Mouse (Mus musculus) neural tube, embryonic 13.5 days (tissue): ENCODE data around the gene 0610037L13Rik. TPM values are rescaled to one million over a fixed set of nuclear protein-coding genes. Genes with fewer than 3 reads are reported as not detected.

Experiments used
- ATAC-seq: fragments of 200-750 bp; cut with Nextera tagmentation; 2 replicates; pipeline ENCODE4 v1.8.0; 2017; ENCODE audit warnings: low read depth, mild to moderate bottlenecking, moderate TSS enrichment, moderate library complexity
- H3K27ac ChIP-seq: fragments of 300-500 bp; sonication (generic); replicated peaks from 2 replicates; pipeline ENCODE4 v1.5.1; 2015; ENCODE audit warnings: moderate library complexity, mild to moderate bottlenecking, inconsistent platforms
- H3K27me3 ChIP-seq: fragments of 300-500 bp; sonication (generic); 2 replicates; pipeline ENCODE4 v1.6.1; 2015; ENCODE audit warnings: mild to moderate bottlenecking, inconsistent platforms
- H3K36me3 ChIP-seq: fragments of 300-500 bp; sonication (generic); 2 replicates; pipeline ENCODE4 v1.6.1; 2015; ENCODE audit warnings: mild to moderate bottlenecking, inconsistent platforms
- H3K4me1 ChIP-seq: fragments of 300-500 bp; sonication (generic); replicated peaks from 2 replicates; pipeline ENCODE4 v1.6.1; 2015; ENCODE audit warnings: inconsistent platforms
- H3K4me2 ChIP-seq: fragments of 300-500 bp; sonication (generic); 2 replicates; pipeline ENCODE4 v1.6.1; 2015; ENCODE audit warnings: inconsistent platforms, mild to moderate bottlenecking, moderate library complexity
- H3K4me3 ChIP-seq: fragments of 300-500 bp; sonication (generic); 2 replicates; pipeline ENCODE4 v1.5.1; 2015; ENCODE audit warnings: mild to moderate bottlenecking, inconsistent platforms
- H3K9ac ChIP-seq: fragments of 300-500 bp; sonication (generic); 2 replicates; pipeline ENCODE4 v1.6.1; 2015; ENCODE audit warnings: moderate library complexity, mild to moderate bottlenecking, inconsistent platforms
- H3K9me3 ChIP-seq: fragments of 300-500 bp; sonication (generic); 2 replicates; pipeline ENCODE4 v1.6.1; 2016; ENCODE audit warnings: inconsistent platforms
- WGBS: fragments of 180-500 bp; shearing (Covaris S2); methylation state at CpG from one replicate; pipeline ENCODE4 v1.1.7; 2015; 5-methylcytosine and 5-hydroxymethylcytosine counted together
- polyA plus RNA-seq: library from polyadenylated mRNA; unstranded; fragments of >200 nt; fragmentation: Nextera tagmentation; extraction: Ambion mirVana; gene quantifications from 2 replicates; pipeline ENCODE4 v1.2.1, GENCODE M21; 2015

Gene 0610037L13Rik
- 99.1 and 99.6 TPM in 2 replicates for polyA plus RNA-seq

DNA sequence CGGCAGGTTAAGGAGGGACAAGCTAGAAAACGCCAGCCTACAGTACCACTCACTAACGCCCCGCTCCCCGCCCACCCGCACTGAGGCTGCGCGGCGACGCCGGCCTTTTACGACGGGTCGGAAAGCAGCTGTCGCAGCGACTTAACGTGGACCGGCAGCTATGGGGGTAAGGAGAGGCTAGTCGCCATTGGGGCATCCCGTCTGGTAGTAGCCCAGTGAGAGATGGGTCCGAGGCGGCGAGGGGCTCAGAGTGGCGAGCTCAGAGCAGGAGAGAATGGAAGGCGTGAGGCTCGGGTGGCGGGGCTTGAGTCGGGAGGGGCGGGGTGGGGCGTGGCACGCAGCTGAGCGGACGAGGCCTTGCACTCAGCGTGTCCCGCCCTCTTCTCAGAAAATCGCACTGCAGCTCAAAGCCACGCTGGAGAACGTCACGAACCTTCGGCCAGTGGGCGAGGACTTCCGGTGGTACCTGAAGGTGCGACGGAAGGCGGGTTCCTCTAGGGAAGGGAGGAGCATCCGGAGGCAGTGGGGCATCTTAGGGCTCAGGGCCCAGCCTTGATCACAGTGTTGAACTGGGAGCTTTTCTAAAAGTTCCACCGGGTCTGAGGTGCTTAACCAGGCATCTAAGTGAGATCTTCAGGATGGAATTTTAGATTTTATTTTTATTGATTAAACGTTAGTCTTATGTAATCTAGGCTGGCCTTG lies at the start of gene 0610037L13Rik:
0610037L13Rik (plus strand) TSS at position 83 of the 702 bp plus-strand sequence.
- under 1% methylated on average over 48 of the region's 48 CpGs for WGBS
- H3K4me1 ChIP-seq = peaks cover 15% of the 10 kb centered on the region
- peak within 1 kb of the TSS; percentile 93 for H3K4me2 ChIP-seq
- H3K27me3 ChIP-seq = no peaks in the 10 kb centered on the region
- peak; percentile 96 for ATAC-seq
- no peaks in the 10 kb centered on the region for H3K9me3 ChIP-seq
- peak within 1 kb of the TSS; percentile 94 for H3K27ac ChIP-seq
- H3K4me3 ChIP-seq = peak within 1 kb of the TSS; percentile 60
- H3K9ac ChIP-seq = peak within 1 kb of the TSS; percentile 86
- peaks cover 52% of the 10 kb centered on the region for H3K36me3 ChIP-seq

DNA sequence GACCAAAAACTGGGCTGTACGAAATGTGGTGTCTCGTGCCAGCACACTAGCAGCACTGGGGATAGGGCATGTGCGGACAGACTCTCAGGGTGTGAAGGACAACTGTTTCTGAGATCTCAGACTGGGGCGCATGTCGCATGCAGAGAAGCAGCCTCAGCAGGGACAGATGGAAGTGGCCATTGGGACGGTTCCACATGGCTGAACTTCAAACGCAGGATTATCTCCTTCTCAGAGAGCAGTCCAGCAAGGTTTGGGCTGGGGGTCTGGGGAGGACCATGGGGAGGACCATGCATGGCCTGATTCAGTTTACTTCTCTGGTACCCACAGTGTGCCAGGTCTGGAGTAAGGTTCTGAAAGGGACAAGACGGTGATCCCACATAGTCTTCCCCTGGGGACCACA lies 45.9 kb upstream of the 0610037L13Rik start:
- Histone ChIP-seq H3K9ac (no peak overlapping the region), H3K27me3 (peaks cover 14% of the 10 kb centered on the region), H3K27ac (no peak overlapping the region), H3K4me3 (no peak overlapping the region), H3K36me3 (peaks cover 45% of the 10 kb centered on the region), H3K9me3 (no peaks in the 10 kb centered on the region), H3K4me1 (peaks cover 47% of the 10 kb centered on the region), H3K4me2 (no peak overlapping the region)
- no peak for ATAC-seq
- 60% methylated on average over 8 of the region's 8 CpGs for WGBS

DNA sequence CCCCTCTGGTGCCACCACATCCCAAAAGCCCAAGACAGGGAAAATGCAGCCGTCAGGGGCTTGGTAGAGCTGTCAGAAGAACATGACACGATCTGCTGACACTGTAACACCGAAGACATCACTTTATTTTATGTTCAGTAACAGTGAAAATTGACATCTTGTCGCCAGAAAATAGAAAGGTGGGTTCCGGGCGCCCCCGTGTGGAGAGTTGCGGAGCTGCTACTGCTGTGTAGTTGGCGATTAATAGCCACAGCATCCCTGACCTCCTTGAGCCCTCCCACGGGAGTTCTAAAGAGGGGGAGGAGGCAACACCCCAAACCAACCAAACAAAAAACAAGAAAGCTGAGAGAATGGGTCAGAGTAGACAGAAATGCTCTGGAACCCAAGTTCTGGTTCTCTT lies 44.6 kb upstream of the 0610037L13Rik start:
- Histone ChIP-seq H3K36me3 (peaks cover 56% of the 10 kb centered on the region), H3K27ac (peak overlapping the region; percentile 52)
- ATAC-seq = no peak

DNA sequence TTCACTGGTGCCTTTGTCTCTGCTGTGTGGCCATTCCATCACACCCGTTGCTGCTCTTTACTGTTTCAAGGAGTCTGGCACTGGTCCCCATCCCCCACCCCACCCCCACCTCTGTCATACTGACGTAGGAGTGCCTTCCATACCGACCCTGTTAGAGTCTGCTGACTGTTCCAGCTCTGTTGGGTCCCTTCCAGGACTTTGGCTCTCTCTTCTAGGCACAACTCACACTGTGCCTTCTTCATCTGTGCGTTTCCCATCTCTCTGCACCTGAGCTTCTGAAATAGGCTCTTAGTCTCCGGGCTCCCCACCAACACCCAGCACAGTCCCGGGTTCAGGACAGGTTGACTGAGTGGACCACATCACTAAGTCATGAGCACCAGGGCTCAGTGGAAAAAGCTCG lies 42.8 kb upstream of the 0610037L13Rik start:
- Histone ChIP-seq H3K4me2 (no peak overlapping the region), H3K4me1 (peaks cover 28% of the 10 kb centered on the region), H3K36me3 (peaks cover 74% of the 10 kb centered on the region), H3K27ac (no peak overlapping the region), H3K9ac (no peak overlapping the region), H3K9me3 (no peaks in the 10 kb centered on the region), H3K4me3 (no peak overlapping the region), H3K27me3 (peaks cover 14% of the 10 kb centered on the region)
- WGBS = 72% methylated on average over 7 of the region's 7 CpGs
- no peak for ATAC-seq

More for the DNA sequence above, 44.6 kb upstream of the 0610037L13Rik start:
- no peak overlapping the region for H3K4me2 ChIP-seq
- H3K27me3 ChIP-seq = peaks cover 14% of the 10 kb centered on the region
- H3K9me3 ChIP-seq = no peaks in the 10 kb centered on the region
- no peak overlapping the region for H3K9ac ChIP-seq
- no peak overlapping the region for H3K4me3 ChIP-seq
- WGBS = 3% methylated on average over 10 of the region's 10 CpGs
- peaks cover 41% of the 10 kb centered on the region for H3K4me1 ChIP-seq

DNA sequence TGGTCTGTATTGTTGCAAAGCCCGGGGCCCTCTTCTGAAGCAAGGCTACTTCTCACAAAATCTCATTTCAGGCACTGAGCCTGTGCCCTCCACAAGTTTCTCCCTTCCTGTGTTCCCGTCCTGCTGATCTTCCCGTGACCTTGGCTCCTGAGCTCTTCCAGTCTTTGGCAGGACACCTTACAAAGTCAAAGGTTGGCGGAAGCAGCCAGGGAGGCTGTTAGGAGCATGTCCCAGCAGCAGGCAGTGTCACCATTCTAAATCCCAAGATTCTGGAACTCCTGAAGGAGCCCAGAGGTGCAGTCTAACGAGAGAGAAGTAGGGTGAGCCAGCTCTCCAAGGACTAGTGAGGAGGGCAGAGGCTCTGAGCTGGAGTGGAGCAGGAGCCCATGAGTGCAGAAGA lies 41.1 kb upstream of the 0610037L13Rik start:
- Histone ChIP-seq H3K27ac (no peak overlapping the region), H3K36me3 (peaks cover 83% of the 10 kb centered on the region), H3K27me3 (peaks cover 14% of the 10 kb centered on the region), H3K4me2 (no peak overlapping the region), H3K9me3 (no peaks in the 10 kb centered on the region), H3K9ac (no peak overlapping the region), H3K4me3 (no peak overlapping the region), H3K4me1 (peaks cover 11% of the 10 kb centered on the region)
- WGBS = 87% methylated on average over 5 of the region's 5 CpGs
- no peak for ATAC-seq

DNA sequence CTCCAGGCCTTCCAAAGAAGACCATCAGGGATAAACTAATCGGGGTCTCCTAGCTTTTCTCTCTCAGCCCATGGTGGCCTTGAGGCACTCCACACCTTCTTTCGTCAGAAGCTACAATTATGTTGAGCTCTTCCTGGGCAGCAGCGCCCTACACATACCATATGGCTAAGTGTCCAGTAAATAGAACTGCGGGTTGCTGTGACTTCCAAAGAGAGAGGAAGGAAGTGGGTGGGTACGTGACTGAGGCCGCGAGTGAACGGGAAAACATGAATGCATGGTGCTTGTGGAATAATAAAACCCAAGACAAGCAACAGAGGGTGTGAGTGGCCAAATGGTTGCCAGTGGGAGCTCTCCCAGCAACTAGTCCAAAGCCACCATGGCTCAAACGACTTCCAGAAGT lies 40.0 kb upstream of the 0610037L13Rik start:
- Histone ChIP-seq H3K4me3 (no peak overlapping the region), H3K4me1 (peaks cover 3% of the 10 kb centered on the region), H3K27me3 (peaks cover 14% of the 10 kb centered on the region), H3K36me3 (peaks cover 88% of the 10 kb centered on the region), H3K9me3 (no peaks in the 10 kb centered on the region), H3K4me2 (no peak overlapping the region), H3K27ac (no peak overlapping the region), H3K9ac (no peak overlapping the region)
- no peak for ATAC-seq
- WGBS = 73% methylated on average over 9 of the region's 9 CpGs

DNA sequence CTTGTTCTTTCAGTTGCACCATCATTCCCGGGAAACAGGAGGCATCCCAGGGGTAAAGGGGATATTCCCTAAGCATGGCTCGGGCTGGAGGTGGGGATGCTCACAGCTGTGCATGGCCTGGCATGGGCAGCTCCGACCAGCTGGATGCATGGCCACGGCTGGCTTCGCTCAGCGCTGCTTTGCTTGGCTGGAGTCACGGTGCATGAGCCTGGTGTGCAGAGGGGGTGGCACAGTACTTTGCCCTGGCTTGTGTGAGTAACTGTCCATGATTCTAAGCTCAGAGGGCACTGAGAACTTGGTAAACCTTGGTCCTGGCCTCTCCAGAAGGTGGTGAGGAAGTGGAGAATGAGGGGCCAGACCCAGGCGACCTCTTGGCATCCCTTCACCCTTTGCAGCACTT lies 39.5 kb upstream of the 0610037L13Rik start:
- no peak for ATAC-seq
- no peaks in the 10 kb centered on the region for H3K9me3 ChIP-seq
- H3K27me3 ChIP-seq = peaks cover 14% of the 10 kb centered on the region
- no peak overlapping the region for H3K4me2 ChIP-seq
- no peak overlapping the region for H3K9ac ChIP-seq
- H3K4me1 ChIP-seq = no peaks in the 10 kb centered on the region; the same call in 1 of the 2 replicates
- peaks cover 93% of the 10 kb centered on the region for H3K36me3 ChIP-seq
- no peak overlapping the region for H3K4me3 ChIP-seq
- H3K27ac ChIP-seq = no peak overlapping the region
- 85% methylated on average over 8 of the region's 8 CpGs for WGBS

DNA sequence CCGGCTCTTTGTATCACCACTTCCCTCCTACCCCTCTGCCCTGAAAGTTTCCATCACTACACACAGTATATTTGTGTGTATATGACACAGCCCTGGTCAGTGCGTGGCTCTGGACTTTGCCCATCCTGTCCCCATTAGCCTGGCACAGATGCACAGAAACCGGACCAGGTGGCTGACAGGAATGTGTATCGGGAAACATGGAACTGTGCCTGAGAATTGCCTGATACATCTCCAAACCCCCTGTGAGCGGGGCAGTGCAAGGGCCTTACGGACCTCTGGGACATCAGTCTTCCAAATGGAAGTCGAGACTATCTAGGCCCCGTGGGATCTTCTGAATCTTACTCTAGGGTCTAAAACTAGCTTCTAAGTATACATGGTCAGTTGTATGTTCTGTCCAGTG lies 36.3 kb upstream of the 0610037L13Rik start:
- H3K4me2 ChIP-seq = no peak overlapping the region
- H3K9me3 ChIP-seq = no peaks in the 10 kb centered on the region
- H3K36me3 ChIP-seq = peaks cover 98% of the 10 kb centered on the region
- no peak overlapping the region for H3K9ac ChIP-seq
- no peaks in the 10 kb centered on the region; the same call in 1 of the 2 replicates for H3K4me1 ChIP-seq
- no peak overlapping the region for H3K4me3 ChIP-seq
- no peak for ATAC-seq
- H3K27me3 ChIP-seq = no peaks in the 10 kb centered on the region
- WGBS = 94% methylated on average over 8 of the region's 8 CpGs
- no peak overlapping the region for H3K27ac ChIP-seq

DNA sequence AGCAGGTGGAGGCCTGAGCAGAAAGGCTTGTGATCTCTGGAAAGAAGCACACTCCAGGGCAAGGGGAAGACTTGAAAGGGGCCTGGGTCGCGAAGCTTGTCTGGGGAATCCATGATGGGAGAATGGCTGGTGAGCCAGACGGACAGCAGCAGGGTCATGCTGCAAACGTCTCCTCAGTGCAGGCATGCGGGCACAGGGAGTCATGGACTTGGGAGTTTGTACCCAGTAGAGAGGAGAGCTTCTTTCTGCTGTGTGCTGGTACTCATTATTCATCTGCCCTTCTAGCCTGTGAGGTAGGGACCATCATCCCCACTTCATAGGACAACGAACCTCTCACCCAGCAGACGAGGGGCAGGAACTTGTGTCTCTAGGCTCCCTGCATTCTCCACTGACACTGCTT lies 35.8 kb upstream of the 0610037L13Rik start:
- Histone ChIP-seq H3K4me3 (no peak overlapping the region), H3K4me1 (no peaks in the 10 kb centered on the region; the same call in 1 of the 2 replicates), H3K4me2 (no peak overlapping the region), H3K27me3 (no peaks in the 10 kb centered on the region), H3K9ac (no peak overlapping the region), H3K36me3 (peaks cover 98% of the 10 kb centered on the region), H3K9me3 (no peaks in the 10 kb centered on the region), H3K27ac (no peak overlapping the region)
- ATAC-seq = no peak
- 95% methylated on average over 7 of the region's 7 CpGs for WGBS

DNA sequence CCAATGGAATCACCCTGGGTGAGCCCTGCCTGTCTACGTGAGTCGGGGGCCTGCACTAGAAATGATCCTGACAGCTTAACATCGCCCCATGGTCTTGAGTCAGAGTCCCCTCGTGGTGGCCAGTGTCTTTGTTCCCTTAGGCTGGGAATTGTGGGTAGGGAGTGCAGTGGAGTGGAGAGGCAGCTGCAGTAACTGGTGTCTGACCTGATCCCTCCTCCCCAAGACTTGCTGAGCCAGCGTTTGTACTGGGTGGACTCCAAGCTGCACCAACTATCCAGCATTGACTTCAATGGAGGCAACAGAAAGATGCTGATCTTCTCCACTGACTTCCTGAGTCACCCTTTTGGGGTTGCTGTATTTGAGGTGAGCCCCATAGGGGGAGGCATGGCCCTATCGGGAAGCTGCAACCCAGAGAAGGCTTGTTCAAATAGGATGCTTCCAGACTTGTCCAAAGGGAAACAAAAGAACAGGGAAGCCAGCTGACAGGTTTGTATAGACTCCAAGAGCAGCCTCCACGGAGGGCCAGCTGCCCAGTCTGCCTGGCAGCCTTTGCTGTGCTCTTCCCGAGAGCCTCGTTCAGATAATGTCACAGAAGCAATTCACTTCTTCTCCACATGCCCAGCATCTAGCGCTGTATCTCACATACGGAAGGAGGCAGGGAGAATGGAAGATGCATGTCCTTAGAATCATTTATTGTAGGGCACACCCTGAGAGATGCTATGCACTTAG lies 32.5 kb upstream of the 0610037L13Rik start:
- no peaks in the 10 kb centered on the region for H3K4me1 ChIP-seq
- H3K27me3 ChIP-seq = no peaks in the 10 kb centered on the region
- WGBS = 76% methylated on average over 11 of the region's 11 CpGs
- ATAC-seq = no peak
- H3K36me3 ChIP-seq = peaks cover 99% of the 10 kb centered on the region
- no peak overlapping the region for H3K9ac ChIP-seq
- H3K9me3 ChIP-seq = no peaks in the 10 kb centered on the region
- H3K4me2 ChIP-seq = no peak overlapping the region
- H3K27ac ChIP-seq = no peak overlapping the region
- H3K4me3 ChIP-seq = no peak overlapping the region

DNA sequence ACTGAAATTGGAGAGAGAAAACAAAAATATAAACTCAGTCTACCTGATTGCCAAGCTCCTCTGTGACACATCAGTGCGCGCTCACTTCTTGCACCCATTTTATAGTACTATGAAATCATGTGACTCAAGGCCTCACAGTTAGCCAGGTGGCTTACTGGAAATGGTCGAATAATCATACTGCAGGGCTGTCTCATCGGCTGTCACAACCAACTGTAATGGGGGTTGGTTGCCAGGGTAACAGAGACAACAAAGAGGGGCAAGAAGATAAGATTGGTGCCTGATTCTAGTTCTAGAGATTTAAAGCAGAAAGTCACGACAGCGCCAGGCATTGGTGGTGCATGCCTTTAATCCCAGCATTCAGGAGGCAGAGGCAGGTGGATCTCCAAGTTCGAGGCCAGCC lies 30.6 kb upstream of the 0610037L13Rik start:
- Histone ChIP-seq H3K9ac (no peak overlapping the region), H3K4me2 (no peak overlapping the region), H3K27ac (no peak overlapping the region), H3K4me1 (no peaks in the 10 kb centered on the region), H3K36me3 (peaks cover 93% of the 10 kb centered on the region), H3K4me3 (no peak overlapping the region), H3K9me3 (no peaks in the 10 kb centered on the region), H3K27me3 (no peaks in the 10 kb centered on the region)
- WGBS = 91% methylated on average over 7 of the region's 7 CpGs
- ATAC-seq = no peak

DNA sequence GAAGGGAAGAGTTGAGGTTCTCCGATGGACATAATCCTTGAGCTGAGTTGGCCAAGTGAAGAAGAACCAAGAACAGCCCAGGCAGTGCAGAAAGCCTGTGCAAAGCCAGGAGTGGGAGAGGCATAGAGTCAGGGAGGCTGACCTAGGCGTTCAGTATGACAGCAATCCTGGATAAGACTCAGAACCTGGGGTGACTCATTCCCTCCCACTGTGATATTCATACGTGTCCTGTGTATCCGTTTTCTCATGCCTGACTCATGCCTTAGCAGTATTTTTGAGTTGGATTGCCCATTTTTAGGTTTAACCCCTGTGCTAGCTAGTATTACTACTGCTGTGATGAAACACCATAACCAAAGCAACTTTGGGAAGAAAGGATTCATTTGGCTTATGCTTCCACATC lies 24.7 kb upstream of the 0610037L13Rik start:
- Histone ChIP-seq H3K9me3 (no peaks in the 10 kb centered on the region), H3K9ac (no peak overlapping the region), H3K36me3 (peaks cover 79% of the 10 kb centered on the region), H3K27ac (no peak overlapping the region), H3K4me3 (no peak overlapping the region), H3K4me1 (no peaks in the 10 kb centered on the region), H3K4me2 (no peak overlapping the region), H3K27me3 (no peaks in the 10 kb centered on the region)
- no peak for ATAC-seq
- WGBS = 94% methylated on average over 4 of the region's 4 CpGs
